Mouse (Mus musculus) skeletal muscle tissue, adult 2 months (tissue): ENCODE measurements around the gene Zfp994.
"Not testable (repeated sequence)": the region's sequence is repeated elsewhere in the genome, so short reads cannot be mapped to it uniquely, and the experiment has no call there.

ENCODE experiments used
- DNase-seq: peaks from one replicate; pipeline ENCODE4 v3.0.0-alpha.2; 2012; ENCODE audit warnings: low read depth, low spot score

The Zfp994 gene

DNA sequence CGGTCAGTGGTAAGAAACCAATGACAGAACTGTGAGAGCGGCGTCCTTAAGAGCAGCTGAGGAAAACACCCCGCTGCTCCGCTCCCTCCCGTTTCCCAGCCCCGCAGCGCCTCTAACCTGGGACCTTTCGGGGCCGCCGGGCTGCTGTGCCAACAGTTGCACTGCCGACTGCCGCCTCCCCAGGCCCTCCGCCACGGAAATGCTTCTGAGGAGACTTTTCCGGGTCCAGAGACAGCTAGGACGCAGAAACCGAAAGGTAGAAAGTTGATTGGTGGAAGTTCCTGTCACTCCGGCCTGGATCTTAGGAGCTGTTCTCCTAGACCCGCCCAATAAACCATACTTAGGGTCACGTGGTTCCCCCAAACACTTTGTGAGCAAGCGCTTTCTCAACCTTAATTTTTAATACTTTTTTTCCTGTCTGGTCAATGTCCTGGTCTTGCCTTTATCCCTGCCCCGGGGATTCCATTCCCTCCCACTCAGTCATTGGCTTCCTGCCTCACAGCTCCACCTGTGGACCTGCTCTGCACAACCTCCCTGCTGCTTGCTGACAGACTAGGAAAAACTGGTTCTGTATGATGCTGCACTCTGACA, at the start of gene Zfp994:
Gene Zfp994, minus strand, starts transcription at position 195 of the 591 bp plus-strand sequence.
- peak; percentile 95 for DNase-seq

DNA sequence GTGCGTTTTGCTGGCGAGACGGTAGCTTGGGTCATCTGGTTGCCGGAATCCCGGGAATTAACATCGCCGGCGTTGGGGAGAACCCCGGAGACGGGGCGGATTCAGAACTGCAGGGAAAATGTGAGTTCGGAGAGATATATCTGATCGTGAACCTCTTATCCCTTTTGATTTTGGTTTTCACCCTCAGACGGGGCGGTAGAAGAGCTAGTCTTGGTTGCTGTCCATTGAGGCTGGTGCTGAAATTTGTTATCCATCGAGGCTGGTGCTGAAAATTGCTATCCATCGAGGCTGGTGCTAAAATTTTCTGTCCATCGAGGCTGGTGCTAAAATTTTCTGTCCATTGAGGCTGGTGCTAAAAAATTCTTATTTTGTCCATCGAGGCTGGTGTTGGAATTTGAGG, 5.3 kb upstream of the Zfp994 start:
- DNase-seq, result not testable (repeated sequence)

DNA sequence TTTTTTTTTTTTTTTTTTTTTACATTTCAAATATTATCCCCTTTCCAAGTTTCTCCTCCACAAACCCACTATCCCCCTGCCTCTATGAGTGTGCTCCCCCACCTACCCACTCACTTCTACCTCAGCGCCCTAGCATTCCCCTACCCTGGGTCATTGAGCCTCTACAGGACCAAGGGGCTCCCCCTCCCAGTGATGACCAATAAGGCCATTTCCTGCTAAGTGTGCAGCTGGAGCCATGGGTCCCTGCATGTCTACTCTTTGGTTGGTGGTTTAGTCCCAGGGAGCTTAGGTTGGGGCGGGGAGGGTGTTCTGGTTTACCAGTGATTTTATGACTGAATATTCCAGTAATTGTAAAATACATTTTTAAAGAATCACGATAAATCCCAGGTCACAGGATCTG, 401 bp downstream of the Zfp994 start:
- not testable (repeated sequence) for DNase-seq

DNA sequence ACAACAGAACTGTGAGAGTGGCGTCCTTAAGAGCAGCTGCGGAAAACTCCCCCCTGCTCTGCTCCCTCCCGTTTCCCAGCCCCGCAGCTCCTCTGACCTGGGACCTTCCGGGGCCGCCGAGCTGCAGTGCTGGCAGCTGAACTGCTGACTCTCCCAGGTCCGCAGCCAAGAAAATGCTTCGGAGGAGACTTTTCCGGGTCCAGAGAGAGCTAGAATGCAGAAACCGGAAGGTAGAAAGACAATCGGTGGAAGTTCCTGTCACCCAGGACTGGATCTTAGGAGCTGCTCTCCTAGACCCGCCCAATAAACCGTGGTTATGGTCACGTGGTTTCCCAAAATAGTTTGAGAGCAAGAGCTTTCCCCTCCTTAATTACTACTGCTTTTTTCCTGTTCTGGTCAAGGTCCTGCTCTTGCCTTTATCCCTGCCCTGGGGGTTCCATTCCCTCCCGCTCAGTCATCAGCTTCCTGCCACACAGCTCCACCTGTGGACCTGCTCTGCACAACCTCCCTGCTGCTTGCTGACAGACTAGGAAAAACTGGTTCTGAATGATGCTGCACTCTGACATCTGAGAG, 59.6 kb downstream of the Zfp994 start, which contains the start of gene Zfp947:
Gene Zfp947, minus strand, starts transcription at position 469 of the 573 bp plus-strand sequence.
- DNase-seq, result peak; percentile 25

DNA sequence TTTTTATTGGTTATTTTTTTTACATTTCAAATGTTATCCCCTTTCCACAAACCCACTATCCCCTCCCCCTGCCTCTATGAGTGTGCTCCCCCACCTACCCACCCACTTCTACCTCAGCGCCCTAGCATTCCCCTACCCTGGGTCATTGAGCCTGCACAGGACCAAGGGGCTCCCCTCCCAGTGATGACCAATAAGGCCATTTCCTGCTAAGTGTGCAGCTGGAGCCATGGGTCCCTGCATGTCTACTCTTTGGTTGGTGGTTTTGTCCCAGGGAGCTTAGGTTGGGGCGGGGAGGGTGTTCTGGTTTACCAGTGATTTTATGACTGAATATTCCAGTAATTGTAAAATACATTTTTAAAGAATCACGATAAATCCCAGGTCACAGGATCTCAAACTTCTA, 60.1 kb downstream of the Zfp994 start:
- not testable (repeated sequence) for DNase-seq

DNA sequence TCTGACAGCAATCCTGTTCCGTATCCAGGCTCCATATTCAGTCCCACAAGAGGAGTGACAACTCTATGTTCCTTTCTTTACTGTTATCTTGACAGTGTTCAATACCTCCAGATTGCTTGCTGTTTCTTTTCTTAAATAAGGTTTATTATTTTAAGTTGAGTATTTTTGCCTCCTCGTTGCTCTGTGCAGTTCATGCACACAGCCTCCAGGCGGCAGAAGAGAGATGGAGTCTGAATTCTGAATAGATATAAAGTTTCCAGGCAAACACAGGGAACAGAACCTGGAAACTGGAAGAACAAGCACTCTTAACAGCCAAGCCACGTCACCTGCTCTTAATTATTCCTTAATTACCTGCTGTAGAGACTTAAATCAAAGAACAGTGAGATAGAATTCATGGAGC, 71.5 kb downstream of the Zfp994 start:
- DNase-seq, result not testable (repeated sequence)
